Mouse (Mus musculus) bone marrow macrophage, adult 2 months (primary cell): ENCODE data around the gene Nek10.

Experiments
- CTCF ChIP-seq: IDR thresholded peaks from 2 replicates; pipeline ENCODE4 v1.5.1; 2012; ENCODE audit warnings: low read depth, mild to moderate bottlenecking, low read length, moderate library complexity
- POLR2A ChIP-seq: IDR thresholded peaks from 2 replicates; pipeline ENCODE4 v1.6.1; 2012; ENCODE audit warnings: mild to moderate bottlenecking, low read depth, low read length, borderline replicate concordance

- peak; percentile 74 for TF ChIP-seq CTCF
- no peak for TF ChIP-seq POLR2A
Observed at GRCm38 (mm10) chr14:14904750-14905529, 101.7 kb downstream of the Nek10 start.
